Mouse (Mus musculus): ENCODE data around the gene Vamp5.
A peak's percentile ranks its signal among the peaks of the same experiment; 100 is the strongest.

GRCm38 (mm10) chr6:72389941-72390771, 9.9 kb upstream of the Vamp5 start, which contains the start of gene Vamp8:
- TF ChIP-seq ZC3H11A (IDR thresholded peaks at IDR 0.05; ENCODE audit: low read depth, low read length) (no peak), POLR2A (IDR thresholded peaks at IDR 0.05; ENCODE audit: low read depth, low read length) (peak; percentile 67)
